Mouse (Mus musculus) C2C12 (cell line): ENCODE results near the gene Stab1.

ENCODE experiments used
- CEBPB ChIP-seq: IDR thresholded peaks from one replicate; pipeline ENCODE4 v1.6.1; 2011; ENCODE audit warnings: low read depth, mild to moderate bottlenecking, control low read depth, moderate library complexity
- CTCF ChIP-seq: IDR thresholded peaks from one replicate; pipeline ENCODE4 v1.5.1; 2011; ENCODE audit not compliant: control insufficient read depth, insufficient read depth, insufficient read length
- FOSL1 ChIP-seq: IDR thresholded peaks from one replicate; pipeline ENCODE4 v1.8.0; 2011; ENCODE audit warnings: mild to moderate bottlenecking, low read length; ENCODE audit not compliant: poor library complexity, insufficient read depth, severe bottlenecking
- MAX ChIP-seq: IDR thresholded peaks from one replicate; pipeline ENCODE4 v1.6.1; 2011; ENCODE audit warnings: mild to moderate bottlenecking, control low read depth
- MYOG ChIP-seq: IDR thresholded peaks from one replicate; pipeline ENCODE4 v1.6.1; 2011; ENCODE audit not compliant: control insufficient read depth, insufficient read length; ENCODE audit errors: extremely low read depth
- USF1 ChIP-seq: IDR thresholded peaks from one replicate; pipeline ENCODE4 v1.6.1; 2011; ENCODE audit warnings: low read depth, mild to moderate bottlenecking, control low read depth, moderate library complexity

DNA sequence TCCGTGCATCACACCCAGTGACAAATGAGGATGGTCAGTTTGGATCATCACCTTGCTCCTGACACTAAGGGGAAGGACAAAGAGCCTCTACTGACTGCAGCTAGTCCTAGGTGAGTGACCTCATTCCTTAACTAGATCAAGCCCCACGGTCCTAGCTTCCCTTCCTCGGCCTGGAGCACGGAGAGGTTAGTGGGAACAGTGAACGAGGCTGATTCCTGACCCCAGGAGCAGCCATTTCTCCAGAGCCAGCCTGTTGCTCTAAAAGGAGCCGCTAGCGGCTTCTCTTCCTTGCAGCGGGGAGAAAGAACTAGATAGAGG is 36.8 kb upstream of the Stab1 start:
- TF ChIP-seq CTCF (no peak), FOSL1 (no peak), MAX (no peak), CEBPB (no peak), MYOG (no peak), USF1 (no peak)
